Mouse (Mus musculus): ENCODE measurements at regions not wholly inside any gene's neighbourhood (a gene's known extent, or its start where the extent isn't known, plus 50 kb on each side); places are given as distances from the start of the nearest gene placed in this dataset.

GRCm38 (mm10) chr13:48398617-48399016 is 114.6 kb downstream of the Zfp169 start:
- TF ChIP-seq POLR2A (IDR thresholded peaks at IDR 0.05; ENCODE audit: borderline replicate concordance, insufficient read depth, low read length) (no peak), CTCF (IDR thresholded peaks at IDR 0.05; ENCODE audit: borderline replicate concordance, insufficient read depth, low read depth, low read length) (no peak)

All from cerebellum, adult 2 months (tissue).